Mouse (Mus musculus) cerebellum, postnatal 4 days (tissue): ENCODE data around the gene Vmn1r132.
"Not testable (repeated sequence)": the region's sequence is repeated elsewhere in the genome, so short reads cannot be mapped to it uniquely, and the experiment has no call there.

Experiments used
- DNase-seq, 2 experiments: peaks; one replicate each; pipeline ENCODE4 v3.0.0; 2022; ENCODE audit warnings: low spot score in 2 of 2, mixed read lengths in 1 of 2

Gene Vmn1r132

GRCm38 (mm10) chr7:21613792-21614191 is at the start of gene Vmn1r132:
Gene Vmn1r132, plus strand, starts transcription at chr7:21614092.
- not testable (repeated sequence) for DNase-seq
